Mouse (Mus musculus) brown adipose tissue, adult 24 weeks (tissue): ENCODE results near the gene Trap1a. TPM values are rescaled to one million over a fixed set of nuclear protein-coding genes. Genes with fewer than 3 reads are reported as not detected.
"Not testable (repeated sequence)": the region's sequence is repeated elsewhere in the genome, so short reads cannot be mapped to it uniquely, and the experiment has no call there.

ENCODE experiments used
- H3K27ac ChIP-seq: fragments of 200-500 bp; replicated peaks from 2 replicates; pipeline ENCODE4 v1.5.1; 2012; ENCODE audit warnings: low read depth, mild to moderate bottlenecking, low read length
- H3K4me1 ChIP-seq: fragments of 200-500 bp; 2 replicates; pipeline ENCODE4 v1.6.1; 2012; ENCODE audit warnings: low read length, mixed read lengths; ENCODE audit not compliant: control insufficient read depth, insufficient read depth, insufficient read length
- H3K4me3 ChIP-seq: fragments of 200-500 bp; 2 replicates; pipeline ENCODE4 v1.5.1; 2012; ENCODE audit warnings: low read depth, mild to moderate bottlenecking, low read length, moderate library complexity; ENCODE audit not compliant: insufficient read depth
- polyA plus RNA-seq: library from polyadenylated mRNA; stranded (reverse); fragments of >200 nt; gene quantifications from 2 replicates; pipeline ENCODE4 v1.2.4, GENCODE M21; 2012; ENCODE audit not compliant: missing spikeins, insufficient read depth, insufficient read length

Trap1a gene
- polyA plus RNA-seq, result not detected in 2 replicates

DNA sequence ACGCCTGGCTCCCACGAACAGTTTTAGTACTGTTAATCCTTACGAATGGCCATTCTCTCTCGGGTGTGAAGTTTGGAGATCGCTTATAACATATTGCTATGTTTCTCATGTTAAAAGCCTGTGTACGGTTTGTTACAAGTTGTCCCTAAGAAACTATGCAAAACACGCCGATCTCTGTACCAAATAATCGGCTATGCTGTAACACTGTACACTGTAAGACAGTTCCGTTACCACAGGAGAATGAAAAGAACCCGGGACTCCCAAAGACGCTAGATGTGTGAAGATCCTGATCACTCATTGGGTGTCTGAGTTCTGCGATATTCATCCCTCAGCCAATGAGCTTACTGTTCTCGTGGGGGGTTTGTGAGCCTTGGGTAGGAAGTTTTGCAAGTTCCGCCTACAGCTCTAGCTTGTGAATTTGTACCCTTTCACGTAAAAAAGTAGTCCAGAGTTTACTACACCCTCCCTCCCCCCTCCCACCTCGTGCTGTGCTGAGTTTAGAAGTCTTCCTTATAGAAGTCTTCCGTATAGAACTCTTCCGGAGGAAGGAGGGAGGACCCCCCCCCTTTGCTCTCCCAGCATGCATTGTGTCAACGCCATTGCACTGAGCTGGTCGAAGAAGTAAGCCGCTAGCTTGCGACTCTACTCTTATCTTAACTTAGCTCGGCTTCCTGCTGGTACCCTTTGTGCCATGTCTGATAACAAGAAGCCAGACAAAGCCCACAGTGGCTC, at the start of gene Trap1a:
Trap1a (plus strand) TSS at position 421 of the 732 bp plus-strand sequence.
- H3K4me1 ChIP-seq, result no peaks in the 10 kb centered on the region
- no peak within 1 kb of the TSS for H3K27ac ChIP-seq
- no peak within 1 kb of the TSS for H3K4me3 ChIP-seq

DNA sequence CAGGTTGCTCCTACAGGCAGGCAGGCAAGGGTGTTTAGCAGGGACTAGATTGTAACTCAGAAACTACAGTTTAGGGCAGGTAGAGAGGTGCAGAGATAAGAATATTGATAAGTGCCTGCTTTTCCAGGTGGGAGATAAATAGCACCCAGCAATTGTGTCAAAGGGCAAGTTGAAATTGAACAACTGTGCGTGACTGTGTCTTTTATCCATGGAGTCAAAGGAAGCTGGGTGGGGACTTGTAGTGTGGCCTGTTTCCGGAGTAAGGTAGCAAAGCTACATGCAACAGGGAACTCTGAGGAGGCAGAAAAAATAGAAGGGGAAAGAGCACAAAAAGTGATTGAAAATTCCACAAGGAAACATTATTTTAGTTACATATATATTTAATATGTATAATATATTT, 40.4 kb upstream of the Trap1a start:
- no peaks in the 10 kb centered on the region for H3K4me1 ChIP-seq

DNA sequence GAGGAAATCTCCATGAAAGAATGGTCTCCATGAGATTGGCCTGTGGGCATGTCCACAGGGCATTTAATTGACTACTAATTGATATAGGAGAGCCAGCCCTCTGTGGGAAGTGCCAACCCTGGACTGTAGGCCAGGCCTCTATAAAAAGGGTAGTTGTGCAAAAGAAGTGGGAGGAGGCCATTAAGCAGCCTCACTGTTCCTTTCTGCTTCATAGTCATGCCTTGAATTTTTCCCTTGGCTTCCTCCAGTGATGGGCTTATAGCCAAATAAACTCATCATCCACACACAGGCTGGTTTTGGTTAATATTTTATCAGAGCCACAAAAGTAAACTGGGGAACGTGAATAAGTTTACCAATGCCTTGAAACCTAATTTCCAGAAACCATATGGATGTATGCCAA, 38.2 kb upstream of the Trap1a start:
- no peak overlapping the region for H3K4me3 ChIP-seq

More for the DNA sequence above, 40.4 kb upstream of the Trap1a start:
- Histone ChIP-seq H3K27ac (no peak overlapping the region), H3K4me3 (no peak overlapping the region)

DNA sequence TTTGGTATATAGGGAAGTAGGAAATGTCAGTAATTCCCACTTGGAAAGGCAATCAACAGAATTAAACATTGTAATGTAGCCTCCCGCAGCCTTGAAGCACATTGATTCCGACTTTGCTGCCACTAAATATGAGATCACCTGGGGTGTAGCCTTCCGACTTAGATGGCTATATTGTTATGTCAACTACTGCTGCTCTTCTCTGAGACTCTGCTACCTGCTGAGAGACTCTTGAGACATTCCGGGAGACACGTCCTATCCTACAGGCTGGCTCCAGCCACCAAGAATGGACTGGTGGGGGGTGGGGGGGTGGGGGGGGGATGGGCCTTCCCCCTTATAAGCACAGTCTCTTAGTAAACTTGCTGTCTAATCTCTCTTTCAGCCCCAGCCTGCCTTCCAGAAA, 16.1 kb upstream of the Trap1a start:
- not testable (repeated sequence) for H3K4me3 ChIP-seq, H3K27ac ChIP-seq, H3K4me1 ChIP-seq

More for the DNA sequence above, 38.2 kb upstream of the Trap1a start:
- Histone ChIP-seq H3K27ac (no peak overlapping the region), H3K4me1 (no peaks in the 10 kb centered on the region)

DNA sequence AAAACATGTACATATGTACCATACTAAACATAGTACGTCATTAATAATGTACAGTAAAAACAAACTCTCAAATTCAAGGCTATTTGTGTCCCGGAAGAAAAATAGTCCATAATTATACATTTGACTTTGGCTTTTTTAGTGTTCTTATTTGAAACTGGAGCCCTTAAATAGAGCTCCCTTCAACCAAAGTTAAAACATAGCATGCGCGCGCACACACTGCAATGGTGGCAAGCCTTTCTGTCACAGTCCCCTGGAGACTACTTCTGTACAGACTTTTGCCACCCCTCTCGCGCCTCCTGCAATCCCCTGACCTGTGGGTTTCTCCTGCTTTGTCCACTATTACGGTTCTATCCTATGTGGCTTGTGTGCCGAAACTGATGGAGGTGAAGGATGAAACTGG, 900 bp upstream of the Trap1a start:
- H3K4me1 ChIP-seq, result no peaks in the 10 kb centered on the region
- no peak overlapping the region for H3K4me3 ChIP-seq
- H3K27ac ChIP-seq, result no peak overlapping the region

DNA sequence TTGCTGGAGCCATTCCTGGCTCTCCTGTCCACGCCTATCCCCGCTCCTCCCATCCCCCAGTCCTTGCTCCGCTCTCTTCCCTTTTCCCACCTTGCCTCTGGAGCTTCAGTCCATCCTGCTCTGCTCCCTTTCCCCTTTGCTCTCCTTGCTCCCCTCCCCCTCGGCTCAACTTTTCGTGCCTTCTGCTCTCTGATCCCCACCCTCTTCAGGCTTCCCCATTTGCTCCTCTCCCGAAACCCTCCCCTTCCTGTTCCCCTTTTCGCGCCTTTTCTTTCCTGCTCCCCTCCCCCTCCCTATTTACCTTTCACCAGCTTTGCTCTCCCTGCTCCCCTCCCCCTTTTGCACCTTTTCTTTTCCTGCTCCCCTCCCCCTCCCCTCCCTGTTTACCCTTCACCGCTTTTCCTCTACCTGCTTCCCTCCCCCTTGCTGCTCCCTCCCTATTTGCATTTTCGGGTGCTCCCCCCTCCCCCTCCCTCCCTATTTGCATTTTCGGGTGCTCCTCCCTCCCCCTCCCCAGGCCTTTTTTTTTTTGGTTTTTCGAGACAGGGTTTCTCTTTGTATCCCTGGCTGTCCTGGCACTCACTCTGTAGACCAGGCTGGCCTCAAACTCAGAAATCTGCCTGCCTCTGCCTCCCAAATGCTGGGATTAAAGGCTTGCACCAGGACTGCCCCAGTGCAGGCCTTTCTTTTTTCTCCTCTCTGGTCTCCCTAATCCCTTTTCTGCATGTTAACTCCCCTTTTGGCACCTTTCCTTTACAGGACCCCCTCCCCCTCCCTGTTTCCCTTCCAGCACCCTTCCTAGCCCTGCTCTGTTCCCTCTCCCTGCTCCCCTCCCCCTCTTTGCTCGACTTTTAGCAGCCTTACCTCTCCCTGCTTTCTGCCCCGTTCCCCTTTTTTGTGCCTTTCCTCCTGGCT, 1.3 kb downstream of the Trap1a start:
- Histone ChIP-seq H3K4me3 (no peak overlapping the region), H3K4me1 (no peaks in the 10 kb centered on the region), H3K27ac (no peak overlapping the region)

DNA sequence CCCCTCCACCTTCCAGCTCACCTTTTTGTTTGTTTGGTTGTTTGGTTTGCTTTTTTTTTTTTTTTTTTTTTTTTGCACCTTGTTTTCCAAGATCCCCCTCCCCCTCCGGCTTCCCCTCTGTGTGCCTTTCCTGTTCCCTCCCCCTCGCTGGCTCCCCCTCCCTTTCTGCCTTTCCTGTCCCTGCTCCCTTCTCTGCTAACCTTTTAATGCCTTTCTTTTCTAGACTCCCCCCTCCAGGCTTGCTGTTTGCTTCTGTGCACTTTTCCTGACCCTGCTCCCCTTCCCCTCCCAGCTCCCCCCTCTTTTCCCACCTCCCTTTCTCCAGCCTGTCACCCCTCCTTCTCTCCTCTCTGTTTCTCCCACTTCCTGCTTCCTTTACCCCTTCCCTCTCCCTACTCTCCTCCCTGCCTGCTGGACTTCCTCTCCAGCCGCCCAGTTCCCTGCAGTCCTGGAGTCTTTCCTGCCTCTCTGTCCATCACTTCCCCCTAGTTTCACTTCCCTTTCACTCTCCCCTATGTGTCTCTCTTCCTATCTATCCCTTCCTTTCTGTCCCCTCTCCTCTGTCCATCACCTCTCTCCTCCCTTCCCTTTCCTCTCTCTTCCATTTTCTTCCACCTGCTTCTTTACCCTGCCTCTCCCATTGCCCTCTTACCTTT, 2.1 kb downstream of the Trap1a start:
- H3K27ac ChIP-seq, result no peak overlapping the region
- no peaks in the 10 kb centered on the region for H3K4me1 ChIP-seq
- H3K4me3 ChIP-seq, result no peak overlapping the region

DNA sequence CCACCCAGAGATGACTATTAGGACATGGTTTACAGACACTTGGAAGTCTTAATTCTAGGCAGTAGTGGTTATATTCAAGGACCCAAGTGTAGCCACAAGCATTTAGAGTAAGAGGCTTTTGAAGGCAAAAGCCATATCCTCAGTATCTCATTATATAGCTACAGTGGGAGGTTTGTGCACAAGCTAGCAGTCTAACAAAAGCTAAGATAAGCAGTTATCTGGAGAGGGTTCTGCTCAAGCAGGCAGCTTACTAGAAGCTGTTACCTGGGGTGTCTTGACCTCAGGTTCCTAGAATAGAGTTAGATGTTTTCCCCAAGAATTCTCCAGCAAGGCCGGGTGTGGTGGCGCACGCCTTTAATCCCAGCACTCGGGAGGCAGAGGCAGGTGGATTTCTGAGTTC, 6.1 kb downstream of the Trap1a start:
- H3K27ac ChIP-seq, result no peak overlapping the region
- H3K4me3 ChIP-seq, result no peak overlapping the region
- no peaks in the 10 kb centered on the region for H3K4me1 ChIP-seq

DNA sequence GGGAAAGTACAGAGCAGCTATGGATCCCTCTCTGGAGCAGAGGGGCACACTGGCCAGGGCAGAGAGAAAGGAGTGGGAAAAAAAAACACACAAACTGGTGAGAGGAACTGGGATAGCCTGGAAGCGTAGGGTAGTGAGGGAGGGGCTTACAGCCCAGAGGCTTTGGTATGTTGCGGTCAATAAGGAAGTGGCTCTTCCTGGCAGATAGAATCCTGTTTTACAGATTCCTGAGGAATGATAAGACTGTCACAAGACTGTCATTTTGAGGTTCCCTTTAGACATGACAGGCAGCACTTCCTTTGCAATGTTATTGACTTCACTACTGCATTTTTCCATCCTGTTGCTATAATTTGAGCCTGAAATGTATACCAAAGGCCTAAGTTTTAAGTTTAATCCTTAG, 7.7 kb downstream of the Trap1a start:
- H3K4me3 ChIP-seq, result no peak overlapping the region
- H3K4me1 ChIP-seq, result no peaks in the 10 kb centered on the region
- no peak overlapping the region for H3K27ac ChIP-seq

DNA sequence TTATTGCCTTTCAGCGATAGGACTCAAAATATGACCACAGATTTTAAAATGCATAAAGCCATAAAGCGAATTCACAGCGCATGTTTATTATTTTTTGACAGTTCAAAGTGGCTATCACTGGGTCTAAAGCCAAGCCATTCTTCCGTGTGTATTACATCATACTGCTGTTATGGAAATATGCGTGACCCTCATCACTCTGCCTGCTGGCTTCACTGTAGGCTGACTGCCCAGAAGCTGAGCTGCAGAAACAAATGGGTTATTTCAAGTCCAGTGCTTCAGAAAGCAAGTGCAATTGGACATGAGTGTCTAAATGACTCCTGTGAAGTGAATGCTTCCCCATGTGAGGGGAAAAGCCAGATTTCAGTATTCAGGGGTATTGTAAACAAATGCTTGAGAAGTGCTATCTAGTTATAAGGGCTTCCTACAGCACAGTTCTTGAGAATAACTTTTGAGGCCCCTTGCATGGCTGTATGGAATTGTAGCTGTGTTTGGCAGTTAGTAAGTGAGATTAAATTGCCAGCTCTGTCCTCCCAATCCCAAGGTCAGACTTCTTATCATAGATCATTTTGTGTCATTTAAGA, 18.8 kb downstream of the Trap1a start:
- no peaks in the 10 kb centered on the region for H3K4me1 ChIP-seq
- H3K27ac ChIP-seq, result no peak overlapping the region
- no peak overlapping the region for H3K4me3 ChIP-seq

DNA sequence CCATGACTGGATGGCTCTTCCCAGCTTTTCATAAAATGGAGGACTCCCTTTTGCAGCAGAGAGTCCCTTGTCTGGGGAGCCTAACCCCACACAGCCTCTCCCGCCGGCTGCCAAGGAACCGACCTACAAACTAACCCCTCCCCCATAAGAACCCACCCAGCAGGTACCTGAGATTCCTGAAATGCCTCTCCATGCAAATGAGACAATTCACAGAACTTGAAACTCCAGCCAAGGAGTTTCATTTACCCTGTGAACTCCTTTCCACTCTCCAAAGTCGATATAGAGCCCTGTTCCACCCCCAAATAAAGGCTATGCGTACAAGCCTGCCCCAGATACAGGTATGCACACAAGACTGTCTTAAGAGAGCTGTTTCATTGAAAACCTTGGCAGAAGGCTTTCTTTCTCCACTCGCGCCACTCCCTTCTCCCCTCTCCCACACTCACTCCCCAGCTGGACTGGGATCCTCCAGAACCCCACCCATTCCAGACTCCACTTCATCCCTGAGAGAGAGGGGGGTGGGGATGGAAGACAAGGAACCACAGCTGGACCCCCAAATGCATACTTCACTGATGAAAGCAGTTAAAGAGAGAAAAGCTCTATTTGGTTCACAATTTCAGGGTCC, 24.3 kb downstream of the Trap1a start:
- Histone ChIP-seq H3K4me3 (no peak overlapping the region), H3K27ac (no peak overlapping the region), H3K4me1 (no peaks in the 10 kb centered on the region)

DNA sequence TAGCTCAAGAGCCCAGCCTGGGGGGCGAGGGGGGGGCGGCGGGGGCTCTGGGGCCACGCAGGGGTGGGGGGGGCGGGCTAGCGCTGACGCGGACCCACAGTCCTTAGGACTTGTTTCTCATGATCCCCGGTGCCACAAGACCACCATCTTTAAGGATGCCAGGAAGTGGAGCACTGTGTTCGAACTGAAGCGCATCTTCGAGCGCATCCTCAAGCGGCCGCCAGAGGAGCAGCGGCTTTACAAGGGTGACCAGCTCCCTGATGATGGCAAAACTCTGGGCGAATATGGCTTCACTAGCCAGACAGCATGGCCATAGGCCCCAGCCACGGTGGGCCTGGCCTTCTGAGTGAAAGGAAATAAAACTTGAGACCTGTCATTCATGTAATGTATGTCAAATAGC, 24.9 kb downstream of the Trap1a start:
- Histone ChIP-seq H3K4me1 (no peaks in the 10 kb centered on the region), H3K4me3 (no peak overlapping the region), H3K27ac (no peak overlapping the region)

DNA sequence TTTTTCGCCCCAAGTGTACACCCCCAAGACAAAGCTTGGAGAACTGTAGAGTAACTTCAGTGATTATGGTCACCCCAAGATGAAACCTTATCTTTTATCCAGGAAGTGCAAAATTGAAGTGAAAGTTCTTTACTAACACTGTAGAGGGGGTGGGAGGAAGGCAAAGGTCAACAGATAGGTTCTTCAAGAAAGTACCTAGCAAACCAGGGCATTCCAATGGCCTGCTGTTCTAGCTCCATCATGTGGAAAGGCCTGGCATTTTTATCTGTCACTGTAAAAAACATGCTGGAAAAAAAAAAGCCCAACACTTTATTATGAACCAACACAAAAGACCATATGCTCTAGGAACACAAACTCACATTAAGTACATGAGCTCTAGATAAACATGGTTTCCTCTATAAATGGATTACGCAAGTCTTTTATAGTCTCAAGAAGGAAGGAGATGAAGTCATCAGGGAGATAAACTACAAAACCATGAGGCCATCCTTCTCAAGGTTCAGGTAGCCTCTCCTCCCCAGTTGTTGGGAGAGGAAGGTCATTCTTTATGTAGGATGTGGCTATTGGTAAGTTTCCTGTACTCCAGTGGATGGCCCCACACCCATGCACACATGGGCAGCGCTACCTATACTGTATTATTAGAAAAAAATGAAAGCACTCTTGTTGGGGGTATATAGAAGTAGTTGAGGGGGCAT, 33.5 kb downstream of the Trap1a start:
- H3K4me3 ChIP-seq, result no peak overlapping the region
- H3K27ac ChIP-seq, result no peak overlapping the region

DNA sequence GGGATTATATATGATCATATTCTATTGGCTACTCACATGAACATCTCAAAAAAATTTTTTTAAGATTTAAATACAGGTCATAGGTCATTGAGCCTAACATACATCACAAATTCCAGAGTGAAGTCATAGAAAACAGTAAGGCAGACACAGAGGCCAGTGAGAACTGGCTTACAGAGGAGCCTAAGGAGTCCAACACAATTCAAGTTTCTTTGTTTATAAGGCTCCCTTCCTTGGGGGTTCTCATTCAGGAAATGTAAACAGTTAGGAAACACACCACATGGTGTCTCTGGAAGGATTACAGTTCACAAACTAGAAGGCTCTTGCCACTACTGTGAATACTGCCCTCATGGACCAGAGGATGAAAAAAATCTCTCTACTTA, 34.0 kb downstream of the Trap1a start:
- no peak overlapping the region for H3K27ac ChIP-seq
- H3K4me3 ChIP-seq, result no peak overlapping the region
- no peaks in the 10 kb centered on the region for H3K4me1 ChIP-seq

More for the DNA sequence above, 33.5 kb downstream of the Trap1a start:
- H3K4me1 ChIP-seq, result no peaks in the 10 kb centered on the region
